Mouse (Mus musculus): ENCODE results near the gene Reep3. TPM values are rescaled to one million over a fixed set of nuclear protein-coding genes. Genes with fewer than 3 reads are reported as not detected.
"Not testable (repeated sequence)": the region's sequence is repeated elsewhere in the genome, so short reads cannot be mapped to it uniquely, and the experiment has no call there.

The Reep3 gene
- polyA plus RNA-seq, 1 experiment = 0.05 TPM

- H3K9me3 ChIP-seq (ENCODE audit: control insufficient read depth, low read length) = no peaks in the 10 kb centered on the region
- no peak for TF ChIP-seq GATA1 (IDR thresholded peaks at IDR 0.05; ENCODE audit: low read length)
- TF ChIP-seq TAL1 (IDR thresholded peaks at IDR 0.05; ENCODE audit: low read length) = no peak
- H3K4me1 ChIP-seq (ENCODE audit: control insufficient read depth) = no peaks in the 10 kb centered on the region; the same call in 1 of the 2 replicates
- H3K27me3 ChIP-seq (ENCODE audit: control insufficient read depth) = no peaks in the 10 kb centered on the region
- peaks cover 2% of the 10 kb centered on the region for H3K36me3 ChIP-seq (ENCODE audit: control insufficient read depth)
- H3K4me3 ChIP-seq (replicated peaks) = no peak overlapping the region
Measured at GRCm38 (mm10) chr10:67113833-67114232, 17.1 kb upstream of the Reep3 start.

- not testable (repeated sequence) for H3K4me1 ChIP-seq (ENCODE audit: control insufficient read depth); H3K36me3 ChIP-seq (ENCODE audit: control insufficient read depth); H3K27me3 ChIP-seq (ENCODE audit: control insufficient read depth)
Measured at GRCm38 (mm10) chr10:67112967-67113366, 16.2 kb upstream of the Reep3 start.

GRCm38 (mm10) chr10:67111799-67112177 is 15.0 kb upstream of the Reep3 start:
- no peaks in the 10 kb centered on the region for H3K27me3 ChIP-seq (ENCODE audit: control insufficient read depth)
- H3K36me3 ChIP-seq (ENCODE audit: control insufficient read depth) = peaks cover 2% of the 10 kb centered on the region
- no peak overlapping the region for H3K4me3 ChIP-seq (replicated peaks)
- TF ChIP-seq GATA1 (IDR thresholded peaks at IDR 0.05; ENCODE audit: low read length) (no peak), TAL1 (IDR thresholded peaks at IDR 0.05; ENCODE audit: low read length) (no peak)
- H3K9me3 ChIP-seq (ENCODE audit: control insufficient read depth, low read length) = no peaks in the 10 kb centered on the region
- H3K4me1 ChIP-seq (ENCODE audit: control insufficient read depth) = no peaks in the 10 kb centered on the region; the same call in 1 of the 2 replicates

More at GRCm38 (mm10) chr10:67112967-67113366, 16.2 kb upstream of the Reep3 start:
- H3K4me3 ChIP-seq (replicated peaks); H3K9me3 ChIP-seq (ENCODE audit: control insufficient read depth, low read length): not testable (repeated sequence)

GRCm38 (mm10) chr10:67111044-67111798 is 14.5 kb upstream of the Reep3 start:
- no peak overlapping the region for H3K4me3 ChIP-seq (replicated peaks)
- H3K4me1 ChIP-seq (ENCODE audit: control insufficient read depth) = peaks cover 2% of the 10 kb centered on the region; the same call in 1 of the 2 replicates
- peaks cover 2% of the 10 kb centered on the region for H3K36me3 ChIP-seq (ENCODE audit: control insufficient read depth)
- TF ChIP-seq TAL1 (IDR thresholded peaks at IDR 0.05; ENCODE audit: low read length) = no peak
- no peak for TF ChIP-seq GATA1 (IDR thresholded peaks at IDR 0.05; ENCODE audit: low read length)
- no peaks in the 10 kb centered on the region for H3K9me3 ChIP-seq (ENCODE audit: control insufficient read depth, low read length)
- no peaks in the 10 kb centered on the region for H3K27me3 ChIP-seq (ENCODE audit: control insufficient read depth)

GRCm38 (mm10) chr10:67109635-67110034 is 12.9 kb upstream of the Reep3 start:
- Histone ChIP-seq H3K9me3 (ENCODE audit: control insufficient read depth, low read length) (no peaks in the 10 kb centered on the region), H3K36me3 (ENCODE audit: control insufficient read depth) (peaks cover 2% of the 10 kb centered on the region), H3K4me3 (replicated peaks) (no peak overlapping the region), H3K4me1 (ENCODE audit: control insufficient read depth) (peaks cover 12% of the 10 kb centered on the region), H3K27me3 (ENCODE audit: control insufficient read depth) (no peaks in the 10 kb centered on the region)
- TF ChIP-seq GATA1 (IDR thresholded peaks at IDR 0.05; ENCODE audit: low read length) (no peak), TAL1 (IDR thresholded peaks at IDR 0.05; ENCODE audit: low read length) (no peak)

GRCm38 (mm10) chr10:67108096-67108495 is 11.4 kb upstream of the Reep3 start:
- Histone ChIP-seq H3K9me3 (ENCODE audit: control insufficient read depth, low read length) (no peaks in the 10 kb centered on the region), H3K36me3 (ENCODE audit: control insufficient read depth) (peaks cover 2% of the 10 kb centered on the region), H3K4me3 (replicated peaks) (no peak overlapping the region), H3K27me3 (ENCODE audit: control insufficient read depth) (no peaks in the 10 kb centered on the region), H3K4me1 (ENCODE audit: control insufficient read depth) (peaks cover 14% of the 10 kb centered on the region)
- no peak for TF ChIP-seq GATA1 (IDR thresholded peaks at IDR 0.05; ENCODE audit: low read length)
- TF ChIP-seq TAL1 (IDR thresholded peaks at IDR 0.05; ENCODE audit: low read length) = no peak

GRCm38 (mm10) chr10:67107017-67107761 is 10.4 kb upstream of the Reep3 start:
- Histone ChIP-seq H3K4me1 (ENCODE audit: control insufficient read depth) (peaks cover 14% of the 10 kb centered on the region), H3K27me3 (ENCODE audit: control insufficient read depth) (no peaks in the 10 kb centered on the region), H3K9me3 (ENCODE audit: control insufficient read depth, low read length) (no peaks in the 10 kb centered on the region), H3K4me3 (replicated peaks) (no peak overlapping the region), H3K36me3 (ENCODE audit: control insufficient read depth) (peaks cover 2% of the 10 kb centered on the region)
- no peak for TF ChIP-seq GATA1 (IDR thresholded peaks at IDR 0.05; ENCODE audit: low read length)
- TF ChIP-seq TAL1 (IDR thresholded peaks at IDR 0.05; ENCODE audit: low read length) = no peak

- H3K36me3 ChIP-seq (ENCODE audit: control insufficient read depth) = peaks cover 2% of the 10 kb centered on the region
- no peaks in the 10 kb centered on the region for H3K27me3 ChIP-seq (ENCODE audit: control insufficient read depth)
- H3K4me1 ChIP-seq (ENCODE audit: control insufficient read depth) = peaks cover 14% of the 10 kb centered on the region
- H3K4me3 ChIP-seq (replicated peaks) = no peak overlapping the region
- TF ChIP-seq GATA1 (IDR thresholded peaks at IDR 0.05; ENCODE audit: low read length) = no peak
- no peak for TF ChIP-seq TAL1 (IDR thresholded peaks at IDR 0.05; ENCODE audit: low read length)
- no peaks in the 10 kb centered on the region for H3K9me3 ChIP-seq (ENCODE audit: control insufficient read depth, low read length)
Measured at GRCm38 (mm10) chr10:67106400-67106799, 9.7 kb upstream of the Reep3 start.
